Mouse (Mus musculus) MEL (cell line): ENCODE measurements around the gene Fbn1.

Experiments
- CTCF ChIP-seq, 3 experiments: IDR thresholded peaks in 2 of 3; conservative IDR thresholded peaks in 1 of 3; 2 replicates each; pipeline ENCODE4 v1.5.1; 2011 to 2012; ENCODE audit warnings: low read length in 3 of 3, low read depth in 2 of 3, mild to moderate bottlenecking in 2 of 3, improper control_type of control experiment in 1 of 3, inconsistent platforms in 1 of 3, mixed read lengths in 1 of 3, moderate library complexity in 1 of 3; ENCODE audit not compliant: control insufficient read depth in 1 of 3, insufficient read depth in 1 of 3, poor library complexity in 1 of 3, severe bottlenecking in 1 of 3
- EP300 ChIP-seq, 2 experiments: IDR thresholded peaks; 2 replicates each; pipeline ENCODE4 v1.6.1; 2011; ENCODE audit warnings: improper control_type of control experiment in 2 of 2, low read length in 2 of 2, low read depth in 1 of 2, mild to moderate bottlenecking in 1 of 2
- MYB ChIP-seq: IDR thresholded peaks from 2 replicates; pipeline ENCODE4 v1.6.1; 2011; ENCODE audit warnings: mild to moderate bottlenecking, low read depth, low read length, improper control_type of control experiment
- MYC ChIP-seq: IDR thresholded peaks from 2 replicates; pipeline ENCODE4 v1.6.1; 2011; ENCODE audit warnings: low read depth, mild to moderate bottlenecking, low read length, improper control_type of control experiment, moderate library complexity
- RCOR1 ChIP-seq: IDR thresholded peaks from 2 replicates; pipeline ENCODE4 v1.6.1; 2012; ENCODE audit warnings: low read depth, mild to moderate bottlenecking, inconsistent platforms, low read length, improper control_type of control experiment
- SIN3A ChIP-seq: IDR thresholded peaks from 2 replicates; pipeline ENCODE4 v1.6.1; 2012; ENCODE audit warnings: low read length, improper control_type of control experiment, inconsistent platforms
- ZMIZ1 ChIP-seq: IDR thresholded peaks from 2 replicates; pipeline ENCODE4 v1.6.1; 2012; ENCODE audit warnings: low read depth, mild to moderate bottlenecking, inconsistent platforms, low read length, improper control_type of control experiment, moderate library complexity

GRCm38 (mm10) chr2:125361661-125362060 lies 146.1 kb downstream of the Fbn1 start:
- no peak for TF ChIP-seq MYB
- TF ChIP-seq MYC = no peak
- TF ChIP-seq EP300 (IDR thresholded peaks at IDR 0.05; ENCODE audit: low read depth in 1 of 2, low read length in 2 of 2) = no peak
- no peak for TF ChIP-seq CTCF (IDR thresholded peaks at IDR 0.05 in 2 of 3, conservative IDR thresholded peaks at IDR 0.05 in 1 of 3; ENCODE audit: control insufficient read depth in 1 of 3, insufficient read depth in 1 of 3, low read depth in 2 of 3, low read length in 3 of 3, poor library complexity in 1 of 3, severe bottlenecking in 1 of 3)
- TF ChIP-seq ZMIZ1 = no peak
- no peak for TF ChIP-seq SIN3A
- TF ChIP-seq RCOR1 = no peak
